Mouse (Mus musculus) liver, embryonic 14.5 days (tissue): ENCODE data around the gene Gm28053.

Source experiments
- CTCF ChIP-seq: IDR thresholded peaks from 2 replicates; pipeline ENCODE4 v1.5.1; 2016; ENCODE audit warnings: antibody characterized with exemption, low read depth, control low read depth
- EP300 ChIP-seq: IDR thresholded peaks from 2 replicates; pipeline ENCODE4 v1.6.1; 2016; ENCODE audit warnings: antibody characterized with exemption, low read depth

GRCm38 (mm10) chr6:48718455-48718854 is at the start of gene Gm28053, which contains the start of gene Gimap7:
- TF ChIP-seq CTCF (no peak), EP300 (no peak)
